Mouse (Mus musculus) erythroblast, embryonic 14.5 days (primary cell): Measurements from ENCODE around the gene Zfp296.

Experiments
- GATA1 ChIP-seq: IDR thresholded peaks from 2 replicates; pipeline ENCODE4 v1.6.1; 2012; ENCODE audit warnings: low read length, inconsistent platforms, mixed read lengths
- TAL1 ChIP-seq: IDR thresholded peaks from 3 replicates; pipeline ENCODE4 v1.6.1; 2012; ENCODE audit warnings: low read length, inconsistent platforms, mixed read lengths

GRCm38 (mm10) chr7:19551634-19552033, 25.5 kb upstream of the Zfp296 start:
- no peak for TF ChIP-seq TAL1
- TF ChIP-seq GATA1, result no peak
